Mouse (Mus musculus) G1E (cell line): Measurements from ENCODE around the gene Ptgr1. TPM values are rescaled to one million over a fixed set of nuclear protein-coding genes. Genes with fewer than 3 reads are reported as not detected.
A peak's percentile ranks its signal among the peaks of the same experiment; 100 is the strongest.

Experiments used
- ATAC-seq: 2 replicates; pipeline ENCODE4 v1.8.0; 2016; ENCODE audit warnings: mild to moderate bottlenecking; ENCODE audit not compliant: insufficient number of reproducible peaks, poor library complexity, low FRiP score, severe bottlenecking; ENCODE audit errors: extremely low read depth
- DNase-seq: peaks from one replicate; pipeline ENCODE4 v3.0.0; 2012; ENCODE audit warnings: low spot score
- H3K27me3 ChIP-seq: 2 replicates; pipeline ENCODE4 v1.6.1; 2012; ENCODE audit warnings: mild to moderate bottlenecking, low read length, inconsistent platforms; ENCODE audit not compliant: insufficient read depth
- H3K36me3 ChIP-seq: replicated peaks from 2 replicates; pipeline ENCODE3; 2012; ENCODE audit warnings: mild to moderate bottlenecking, inconsistent platforms
- H3K4me1 ChIP-seq: 2 replicates; pipeline ENCODE4 v1.6.1; 2012; ENCODE audit warnings: low read depth, low read length, inconsistent platforms, mixed read lengths; ENCODE audit not compliant: insufficient read depth
- H3K4me3 ChIP-seq: 2 replicates; pipeline ENCODE4 v1.5.1; 2012; ENCODE audit warnings: low read depth, mild to moderate bottlenecking, inconsistent platforms, low read length, moderate library complexity, mixed read lengths
- H3K9me3 ChIP-seq: replicated peaks from 2 replicates; pipeline ENCODE4 v1.6.1; 2012; ENCODE audit warnings: inconsistent platforms
- CTCF ChIP-seq: IDR thresholded peaks from 2 replicates; pipeline ENCODE4 v1.5.1; 2012; ENCODE audit warnings: low read depth, low read length, inconsistent platforms, mixed read lengths
- GATA1 ChIP-seq: IDR thresholded peaks from 2 replicates; pipeline ENCODE4 v1.6.1; 2012; ENCODE audit warnings: borderline replicate concordance, low read length, inconsistent platforms, mixed read lengths
- GATA2 ChIP-seq: IDR thresholded peaks from 2 replicates; pipeline ENCODE4 v1.6.1; 2012; ENCODE audit warnings: low read depth, low read length, inconsistent platforms, borderline replicate concordance
- POLR2AphosphoS5 ChIP-seq: IDR thresholded peaks from 2 replicates; pipeline ENCODE4 v1.6.1; 2012; ENCODE audit warnings: low read depth, low read length, inconsistent platforms; ENCODE audit not compliant: insufficient replicate concordance
- TAL1 ChIP-seq: conservative IDR thresholded peaks from 2 replicates; pipeline ENCODE4 v1.6.1; 2012; ENCODE audit warnings: low read depth, low read length, inconsistent platforms, mixed read lengths
- polyA plus RNA-seq: library from polyadenylated mRNA; stranded (reverse); fragments of >175 nt; gene quantifications from 2 replicates; pipeline ENCODE4 v1.2.3, GENCODE M21; 2012
- total RNA-seq, 2 experiments: library from RNA; stranded (forward) in 1 of 2; stranded (reverse) in 1 of 2; fragments of 200-1000 nt in 1 of 2; fragments of >200 nt in 1 of 2; fragmentation: Nextera tagmentation in 1 of 2; gene quantifications; 2 replicates each; pipeline ENCODE4 v1.2.3; 2014 to 2017

Gene Ptgr1
- total and polyA plus RNA-seq, 3 experiments: 0.42 to 14.5 (median 5.0) TPM

DNA sequence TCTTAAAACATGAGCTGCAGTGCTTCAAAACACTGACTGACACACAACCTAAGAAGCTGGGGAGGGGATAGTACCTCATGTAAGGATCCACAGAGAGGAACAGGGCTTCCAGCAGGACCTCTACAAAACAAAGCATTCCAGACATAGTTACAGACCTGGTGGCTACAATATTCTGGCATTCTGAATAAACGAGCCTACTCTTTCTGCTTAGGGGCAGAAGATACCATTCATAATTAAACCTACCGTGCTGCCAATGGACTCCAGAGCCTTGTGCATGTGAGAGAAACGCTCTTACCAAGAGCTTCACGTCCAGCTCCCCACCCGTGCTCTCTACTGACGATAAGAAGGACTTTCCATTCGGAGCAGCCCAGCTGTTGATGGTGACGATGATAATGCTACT lies 4.1 kb downstream of the Ptgr1 start:
- DNase-seq: no peak
- Histone ChIP-seq H3K27me3 (peaks cover 6% of the 10 kb centered on the region), H3K36me3 (peaks cover 2% of the 10 kb centered on the region), H3K9me3 (no peaks in the 10 kb centered on the region), H3K4me1 (peaks cover 22% of the 10 kb centered on the region), H3K4me3 (no peak overlapping the region)
- no peak for ATAC-seq
- TF ChIP-seq CTCF (no peak), POLR2AphosphoS5 (no peak), GATA1 (no peak), GATA2 (no peak), TAL1 (no peak)

DNA sequence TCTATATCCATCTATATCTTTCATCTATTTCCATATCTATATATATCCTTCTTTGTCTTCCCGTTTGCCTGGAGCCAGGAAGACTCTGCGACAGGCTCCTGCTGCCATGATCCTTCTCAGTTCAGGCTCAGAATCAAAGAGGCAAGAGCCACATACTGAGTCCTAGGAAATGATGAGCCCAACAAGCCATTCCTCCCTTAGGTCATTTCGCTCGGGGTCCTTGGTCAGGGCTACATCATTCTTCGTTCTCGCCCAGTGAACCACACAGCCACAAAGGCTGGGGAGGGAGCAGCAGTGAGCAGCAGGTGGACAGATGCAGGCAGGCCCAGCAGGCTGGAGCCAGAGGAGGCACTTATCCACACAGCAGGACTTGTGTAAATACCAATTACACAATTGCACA lies 5.5 kb downstream of the Ptgr1 start:
- ATAC-seq (no peak), DNase-seq (no peak)
- TF ChIP-seq GATA1: no peak
- TF ChIP-seq GATA2: no peak
- no peak for TF ChIP-seq POLR2AphosphoS5
- no peak for TF ChIP-seq CTCF
- no peak for TF ChIP-seq TAL1
- Histone ChIP-seq H3K4me1 (peaks cover 9% of the 10 kb centered on the region), H3K27me3 (peaks cover 9% of the 10 kb centered on the region), H3K36me3 (peaks cover 2% of the 10 kb centered on the region), H3K4me3 (no peak overlapping the region), H3K9me3 (no peaks in the 10 kb centered on the region)

DNA sequence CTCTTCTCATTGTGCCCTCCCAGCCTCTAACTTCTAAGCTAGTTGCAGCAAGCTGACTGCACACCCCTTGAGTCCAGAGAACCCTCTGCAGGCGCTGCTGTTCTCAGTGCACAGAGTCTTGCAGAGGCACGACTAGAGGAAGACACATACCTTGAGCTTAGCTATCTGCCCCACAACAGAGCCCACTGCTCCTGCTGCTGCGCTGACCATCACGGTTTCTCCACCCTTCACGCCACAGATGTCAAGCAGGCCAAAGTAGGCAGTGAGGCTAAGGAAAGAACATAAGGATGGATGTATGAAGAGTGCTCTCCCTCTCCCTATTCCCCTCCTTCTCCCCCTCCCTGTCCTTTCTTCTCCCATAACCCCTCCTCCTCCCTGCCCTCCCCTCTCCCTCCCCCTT lies 11.2 kb downstream of the Ptgr1 start:
- DNase-seq (no peak), ATAC-seq (no peak)
- Histone ChIP-seq H3K4me1 (peaks cover 2% of the 10 kb centered on the region), H3K4me3 (no peak overlapping the region), H3K27me3 (peaks cover 7% of the 10 kb centered on the region), H3K36me3 (peaks cover 4% of the 10 kb centered on the region), H3K9me3 (no peaks in the 10 kb centered on the region)
- TF ChIP-seq CTCF: no peak
- no peak for TF ChIP-seq TAL1
- TF ChIP-seq POLR2AphosphoS5: no peak
- TF ChIP-seq GATA2: no peak
- no peak for TF ChIP-seq GATA1

DNA sequence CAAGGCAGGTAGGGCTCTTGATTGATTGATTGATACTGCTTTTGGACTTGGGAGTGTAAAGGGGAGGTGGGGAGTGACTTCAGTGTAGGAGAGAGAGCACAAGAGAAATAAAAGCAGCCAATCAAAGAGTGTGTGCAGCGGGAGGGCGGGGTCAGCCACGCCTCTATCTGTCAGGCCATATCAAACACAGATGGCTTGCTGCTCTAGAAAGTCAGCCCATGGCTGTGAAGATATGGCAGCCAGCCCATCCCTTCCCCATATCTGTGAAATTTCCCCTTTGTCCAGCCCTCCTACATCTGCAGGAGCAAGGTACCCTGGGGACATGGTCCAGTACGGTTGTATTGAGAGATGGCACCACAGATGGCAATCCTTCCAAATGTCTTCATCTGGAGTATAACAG lies 16.2 kb downstream of the Ptgr1 start:
- H3K4me3 ChIP-seq: no peak overlapping the region
- peaks cover 11% of the 10 kb centered on the region for H3K27me3 ChIP-seq
- ATAC-seq (peak; percentile 40; the same call in 1 of the 2 replicates), DNase-seq (no peak)
- TF ChIP-seq GATA1 (no peak), TAL1 (no peak), CTCF (no peak), POLR2AphosphoS5 (no peak), GATA2 (no peak)
- peaks cover 7% of the 10 kb centered on the region for H3K4me1 ChIP-seq
- H3K36me3 ChIP-seq: peaks cover 2% of the 10 kb centered on the region
- H3K9me3 ChIP-seq: no peaks in the 10 kb centered on the region

DNA sequence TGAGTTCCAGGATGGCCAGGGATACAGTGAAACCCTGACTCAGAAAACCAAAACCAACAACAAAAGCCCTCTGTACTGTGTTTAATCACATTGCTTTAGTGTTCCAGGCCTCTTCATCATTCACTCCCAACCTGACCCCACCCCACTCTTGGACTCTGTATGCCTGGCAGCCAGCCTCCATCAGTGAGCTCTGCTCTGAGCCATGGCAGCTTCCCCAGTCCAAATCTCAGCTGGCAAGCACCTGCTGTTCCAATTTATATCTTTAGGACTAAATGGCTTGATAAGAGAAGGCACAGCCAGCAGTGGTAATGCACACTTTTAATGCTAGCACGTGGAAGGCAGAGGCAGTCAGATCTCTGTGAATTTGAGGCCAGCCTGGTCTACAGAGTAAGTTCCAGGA lies 21.8 kb downstream of the Ptgr1 start:
- Histone ChIP-seq H3K4me3 (no peak overlapping the region), H3K27me3 (peaks cover 33% of the 10 kb centered on the region), H3K4me1 (no peaks in the 10 kb centered on the region), H3K9me3 (no peaks in the 10 kb centered on the region), H3K36me3 (no peaks in the 10 kb centered on the region)
- DNase-seq (no peak), ATAC-seq (no peak)
- TF ChIP-seq GATA2 (no peak), GATA1 (no peak), POLR2AphosphoS5 (no peak), CTCF (no peak), TAL1 (no peak)

DNA sequence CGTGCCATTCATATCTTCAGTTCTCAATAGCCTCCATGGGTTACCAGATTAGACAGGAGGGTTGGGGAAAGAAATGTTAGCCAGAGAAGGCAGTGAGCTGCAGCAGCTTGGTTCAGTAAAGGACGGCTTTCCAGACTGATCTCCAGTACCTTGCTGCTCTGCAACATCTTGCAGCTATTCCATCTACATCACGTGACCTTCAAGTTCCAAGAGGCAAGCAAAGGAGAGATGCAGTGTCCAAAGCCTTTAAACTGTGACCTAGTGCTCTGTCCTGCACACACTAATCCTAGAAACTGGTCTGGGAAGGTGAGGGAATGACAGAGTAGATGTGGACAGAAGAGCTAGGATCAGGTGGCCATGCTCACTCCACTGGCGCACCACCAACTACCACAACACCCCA lies 23.6 kb downstream of the Ptgr1 start:
- Histone ChIP-seq H3K4me3 (no peak overlapping the region), H3K4me1 (no peaks in the 10 kb centered on the region), H3K9me3 (no peaks in the 10 kb centered on the region), H3K36me3 (no peaks in the 10 kb centered on the region), H3K27me3 (peaks cover 33% of the 10 kb centered on the region)
- DNase-seq: no peak
- ATAC-seq: no peak
- TF ChIP-seq CTCF: no peak
- no peak for TF ChIP-seq GATA1
- TF ChIP-seq TAL1: no peak
- TF ChIP-seq GATA2: no peak
- no peak for TF ChIP-seq POLR2AphosphoS5

DNA sequence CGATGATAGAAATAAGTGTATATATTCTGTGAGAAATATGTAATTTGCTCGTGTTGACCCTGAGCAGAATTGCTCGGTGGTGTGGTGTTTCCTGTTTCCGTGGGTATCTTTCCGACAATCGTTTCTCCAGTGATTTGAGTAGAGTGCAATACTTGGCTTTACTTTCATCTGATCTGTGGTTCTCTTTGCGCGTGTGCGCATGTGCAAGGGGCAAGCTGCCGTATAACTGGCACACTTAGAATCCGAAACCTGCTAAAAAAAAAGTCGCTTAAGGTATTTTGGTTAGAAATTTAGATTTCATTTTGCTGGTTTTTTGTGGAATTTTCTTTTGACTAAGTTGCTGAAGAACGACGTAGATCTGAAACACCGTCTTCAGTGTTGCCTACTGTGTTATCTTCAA lies 25.2 kb downstream of the Ptgr1 start:
- no peaks in the 10 kb centered on the region for H3K9me3 ChIP-seq
- DNase-seq (no peak), ATAC-seq (no peak)
- no peaks in the 10 kb centered on the region for H3K36me3 ChIP-seq
- no peak overlapping the region for H3K4me3 ChIP-seq
- no peaks in the 10 kb centered on the region for H3K4me1 ChIP-seq
- peaks cover 33% of the 10 kb centered on the region for H3K27me3 ChIP-seq
- no peak for TF ChIP-seq TAL1
- no peak for TF ChIP-seq POLR2AphosphoS5
- no peak for TF ChIP-seq GATA1
- no peak for TF ChIP-seq CTCF
- TF ChIP-seq GATA2: no peak
